Mouse (Mus musculus) frontal cortex, postnatal 36 days (tissue): ENCODE measurements around the gene Astn2.
"Not testable (repeated sequence)": the region's sequence is repeated elsewhere in the genome, so short reads cannot be mapped to it uniquely, and the experiment has no call there.

Source experiments
- DNase-seq, 2 experiments: peaks; one replicate each; pipeline ENCODE4 v3.0.0; 2022; ENCODE audit warnings: low spot score in 2 of 2

The Astn2 gene

DNA sequence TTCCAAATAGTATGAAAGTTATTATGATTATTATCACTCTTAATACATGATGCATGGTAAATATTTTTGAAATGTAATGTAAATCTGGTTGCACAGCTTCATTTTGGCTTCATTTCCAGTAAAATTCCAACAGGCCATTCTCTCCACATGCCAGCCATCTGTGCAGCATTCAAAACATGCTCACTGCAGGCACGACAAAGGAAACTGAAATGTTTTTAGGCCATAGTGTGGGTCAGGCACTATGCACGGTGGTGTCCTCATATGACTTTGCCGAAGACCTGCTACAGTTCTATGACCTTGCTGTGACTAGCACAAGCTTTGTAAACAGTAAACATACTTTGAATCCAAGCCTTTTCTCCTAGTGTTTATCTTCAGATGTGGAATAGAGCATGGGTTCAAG lies 642.3 kb downstream of the Astn2 start:
- DNase-seq: peak in 1 of 2 experiments; percentile 20

- no peak for DNase-seq
Measured at GRCm38 (mm10) chr4:65761658-65762057, 642.8 kb downstream of the Astn2 start.

DNA sequence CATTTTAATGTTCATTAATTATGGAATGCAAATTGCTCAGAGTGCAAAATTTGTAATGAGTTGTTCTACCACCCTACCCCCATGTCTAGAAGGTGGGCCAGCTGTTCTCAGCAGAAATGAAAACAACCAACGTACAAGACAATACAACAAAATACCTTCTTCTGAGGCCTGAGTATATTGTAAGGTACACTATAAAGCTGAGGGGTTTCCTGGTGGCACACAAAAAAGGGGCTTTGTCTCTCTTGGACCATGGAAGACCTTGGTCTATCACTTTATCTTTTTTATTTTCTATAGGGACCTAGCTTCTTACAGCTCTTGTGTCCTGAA lies 645.6 kb downstream of the Astn2 start:
- no peak for DNase-seq

- no peak for DNase-seq
Measured at GRCm38 (mm10) chr4:65758174-65758874, 646.1 kb downstream of the Astn2 start.

GRCm38 (mm10) chr4:65752941-65753340 lies 651.5 kb downstream of the Astn2 start:
- peak in 1 of 2 experiments; percentile 24 for DNase-seq

GRCm38 (mm10) chr4:65744788-65745187 lies 659.6 kb downstream of the Astn2 start:
- no peak for DNase-seq

GRCm38 (mm10) chr4:65744088-65744610 lies 660.3 kb downstream of the Astn2 start:
- no peak for DNase-seq

DNA sequence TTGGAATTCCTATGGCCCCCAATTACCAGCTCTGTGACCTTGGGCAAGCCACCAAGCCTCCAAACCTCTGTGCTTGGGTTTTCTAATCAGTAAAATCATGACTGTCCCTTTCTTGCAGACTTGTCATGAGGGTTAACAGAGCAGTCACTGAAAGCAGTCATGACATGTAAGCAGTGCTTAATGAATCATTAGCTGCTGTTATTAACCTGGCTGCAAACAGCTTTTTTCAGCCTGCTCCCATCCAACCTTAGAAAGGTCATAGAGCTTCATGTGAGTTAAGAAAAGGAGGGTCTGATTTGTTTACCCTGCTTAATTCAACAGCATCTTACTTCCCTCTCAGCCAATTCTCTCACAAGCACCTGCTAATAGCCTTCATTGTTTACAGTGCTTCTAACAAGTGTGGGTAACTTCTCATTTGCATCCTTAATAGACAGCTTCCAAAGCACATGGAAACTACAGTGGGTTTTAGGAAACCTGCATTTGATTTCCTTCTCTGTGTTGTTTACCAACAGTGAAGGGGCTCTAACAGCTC lies 661.2 kb downstream of the Astn2 start:
- DNase-seq: no peak

DNA sequence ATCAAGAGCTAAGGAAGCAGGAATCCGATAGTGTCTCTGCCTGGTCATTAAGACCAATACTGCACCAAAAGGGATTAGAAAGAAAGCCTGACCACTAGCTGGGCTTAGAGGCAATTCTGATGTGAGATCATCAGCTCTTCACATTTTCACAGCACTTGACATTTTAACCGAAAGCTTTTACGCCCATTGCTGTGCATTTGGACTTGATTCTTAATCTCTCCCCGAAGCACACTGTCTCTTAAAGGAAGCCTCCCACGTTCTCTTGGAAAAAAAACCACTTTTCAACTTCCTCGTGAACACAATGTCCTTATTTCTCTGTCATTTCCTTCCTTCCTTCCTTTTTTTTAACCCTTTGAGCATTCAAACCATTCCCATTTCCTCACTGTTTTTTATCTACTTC lies 680.0 kb downstream of the Astn2 start:
- DNase-seq: peak in 1 of 2 experiments; percentile 17

DNA sequence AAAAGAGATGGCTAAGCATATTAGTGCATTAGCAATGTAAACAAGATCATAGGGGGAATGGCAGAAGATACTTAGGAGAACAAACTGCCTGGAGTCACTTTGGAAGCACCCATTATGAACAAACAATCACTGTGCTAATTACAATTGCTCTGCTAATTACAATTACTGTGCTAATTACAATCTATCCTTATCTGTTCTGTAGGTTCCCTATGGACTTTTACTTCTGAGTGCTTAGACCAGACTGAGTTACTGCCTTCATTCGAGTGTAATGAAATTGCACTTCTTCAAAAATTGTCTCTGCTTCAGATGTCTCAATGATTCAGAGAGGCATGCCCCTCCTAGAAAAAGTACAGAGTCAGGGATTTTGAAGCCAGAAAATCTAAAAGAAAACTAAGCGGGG lies 684.8 kb downstream of the Astn2 start:
- no peak for DNase-seq

DNA sequence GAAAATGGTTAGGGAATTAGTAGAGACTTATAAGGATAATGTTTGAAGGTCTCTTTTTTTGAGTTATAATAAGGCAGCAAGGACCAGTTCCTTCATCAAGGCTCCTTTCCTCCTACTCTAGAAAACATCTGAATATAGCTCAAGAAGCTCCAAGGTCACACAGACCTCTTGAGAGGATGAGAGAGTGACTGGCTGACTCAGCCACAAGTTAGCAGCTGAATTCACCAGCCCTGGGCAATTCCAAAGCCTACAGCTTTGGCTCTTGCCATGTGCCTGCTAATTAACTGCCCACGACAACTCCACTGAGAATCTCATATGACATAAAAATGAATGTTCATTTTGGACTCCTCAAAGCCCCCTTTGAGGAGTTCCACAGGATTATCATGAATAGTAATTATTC lies 686.5 kb downstream of the Astn2 start:
- no peak for DNase-seq

- no peak for DNase-seq
Measured at GRCm38 (mm10) chr4:65716086-65716485, 688.3 kb downstream of the Astn2 start.

DNA sequence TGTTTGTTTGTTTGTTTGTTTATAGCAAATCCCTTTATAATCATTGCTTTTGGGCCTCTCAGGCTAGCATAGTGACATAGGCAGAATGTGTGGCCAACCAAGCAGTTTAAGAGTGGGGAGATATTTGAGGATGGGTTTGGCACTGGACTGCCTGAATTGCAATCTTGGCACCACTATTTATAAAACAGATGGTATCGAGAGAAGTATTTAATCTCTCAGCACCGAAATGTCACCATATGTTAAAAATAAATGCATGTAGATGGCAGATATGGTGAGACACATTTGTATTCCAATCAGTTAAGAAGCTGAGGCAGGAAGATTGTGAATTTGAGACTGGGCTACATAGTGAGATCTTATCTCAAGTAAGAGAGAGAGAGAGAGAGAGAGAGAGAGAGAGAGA lies 692.7 kb downstream of the Astn2 start:
- DNase-seq: no peak

- no peak for DNase-seq
Measured at GRCm38 (mm10) chr4:65710623-65711022, 693.8 kb downstream of the Astn2 start.

DNA sequence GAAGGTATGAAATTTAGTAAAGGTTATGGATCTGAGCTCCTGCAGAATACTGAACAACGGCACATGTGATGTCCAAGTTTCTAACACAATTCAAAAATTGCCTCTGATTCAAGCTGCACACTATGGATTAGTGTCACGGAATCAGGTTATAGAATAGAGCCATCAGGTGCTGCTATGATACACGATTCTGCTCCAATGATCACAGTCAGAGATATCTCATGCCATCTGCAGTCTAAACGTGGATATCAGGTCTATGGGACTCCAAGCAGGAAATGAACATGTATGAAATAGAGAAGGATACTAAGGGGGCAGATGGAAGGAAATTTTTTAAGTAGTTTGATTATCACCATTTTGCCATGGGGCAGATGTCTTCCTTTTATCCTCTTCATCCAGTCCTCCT lies 702.6 kb downstream of the Astn2 start:
- no peak for DNase-seq

DNA sequence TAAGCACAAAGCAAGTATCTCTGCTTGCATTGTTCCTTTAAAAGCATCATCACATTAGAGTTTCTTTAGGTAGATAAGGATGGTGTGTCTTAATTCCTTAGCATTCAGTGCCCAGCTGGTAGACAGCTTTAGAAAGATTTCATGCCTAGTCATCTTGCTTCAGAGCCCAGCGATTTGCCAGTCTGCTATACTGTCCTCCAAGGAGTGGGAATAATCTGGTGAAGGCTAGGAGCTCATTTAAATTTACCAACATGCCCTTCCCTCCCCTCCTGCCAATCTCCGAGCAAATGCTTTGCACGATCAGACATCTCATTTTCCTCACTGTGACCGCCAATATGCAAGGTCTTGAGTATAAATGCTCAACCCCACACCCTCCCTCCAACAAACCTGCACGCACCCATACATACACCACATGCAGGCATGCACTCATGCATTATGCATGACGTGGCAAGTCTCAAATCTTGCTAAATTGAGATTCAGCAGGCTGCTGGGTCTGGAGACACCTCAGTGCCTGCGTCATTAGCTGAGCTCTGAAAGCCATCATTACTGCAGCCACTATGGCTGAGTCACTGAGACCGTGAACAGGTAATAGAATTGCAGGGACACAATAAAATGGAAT lies 704.6 kb downstream of the Astn2 start:
- DNase-seq: peak; percentile 40 to 60

DNA sequence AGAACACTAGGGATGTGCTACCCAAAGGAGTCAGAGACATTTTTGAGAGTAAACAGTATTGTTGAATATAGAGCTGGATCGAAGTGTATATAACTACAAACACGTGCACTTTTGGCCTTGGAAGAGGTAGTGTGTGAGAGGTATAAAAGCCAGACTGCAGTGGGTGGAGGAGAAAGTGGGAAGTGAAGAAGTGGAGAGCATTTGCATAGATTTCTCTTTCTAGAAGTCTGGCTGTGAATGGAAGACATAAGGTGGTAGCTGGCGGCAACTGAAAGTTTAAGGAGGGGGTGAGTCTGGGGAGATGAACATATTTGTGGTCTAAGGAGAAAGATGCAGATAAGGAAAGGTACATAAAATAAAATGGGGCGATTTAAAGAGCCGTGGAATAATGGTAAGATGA lies 709.2 kb downstream of the Astn2 start:
- peak; percentile 45 to 77 for DNase-seq

- no peak for DNase-seq
Measured at GRCm38 (mm10) chr4:65694011-65694410, 710.4 kb downstream of the Astn2 start.

GRCm38 (mm10) chr4:65687006-65687723 lies 717.2 kb downstream of the Astn2 start:
- DNase-seq: no peak

GRCm38 (mm10) chr4:65686258-65687005 lies 718.0 kb downstream of the Astn2 start:
- DNase-seq: no peak

- DNase-seq: no peak
Measured at GRCm38 (mm10) chr4:65684401-65684800, 720.0 kb downstream of the Astn2 start.

- not testable (repeated sequence) for DNase-seq
Measured at GRCm38 (mm10) chr4:65679786-65680185, 724.6 kb downstream of the Astn2 start.
